Mouse (Mus musculus): ENCODE data around the gene Cyb5rl.

GRCm38 (mm10) chr4:107079716-107080115, 12.9 kb downstream of the Cyb5rl start:
- TF ChIP-seq CTCF (IDR thresholded peaks at IDR 0.05; ENCODE audit: borderline replicate concordance, extremely low read depth, insufficient read depth, insufficient read length) (no peak), POLR2A (IDR thresholded peaks at IDR 0.05; ENCODE audit: borderline replicate concordance, extremely low read depth, insufficient read depth, insufficient read length, poor library complexity, severe bottlenecking) (no peak)
